Mouse (Mus musculus): ENCODE data around the gene Scgb1b11.
"Not testable (repeated sequence)": the region's sequence is repeated elsewhere in the genome, so short reads cannot be mapped to it uniquely, and the experiment has no call there.

DNA sequence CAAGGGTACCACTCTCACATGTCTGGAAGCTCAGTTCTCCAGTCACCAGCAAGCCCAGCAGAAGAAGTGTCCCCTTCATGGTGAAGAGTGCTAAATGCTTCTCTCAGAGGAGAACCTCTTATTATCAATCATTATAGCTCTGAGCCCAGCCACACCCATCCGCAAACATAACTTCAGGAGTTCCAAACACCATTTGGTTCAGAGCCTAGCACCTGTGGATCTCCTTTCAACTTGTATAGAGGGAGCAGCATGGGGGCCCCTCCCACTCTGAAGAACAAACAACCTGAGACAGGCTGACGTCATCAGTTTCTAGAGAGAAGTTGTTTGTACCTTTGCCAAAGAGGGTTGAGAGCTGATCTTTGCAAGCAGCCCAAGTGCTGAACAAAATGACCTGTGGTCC, 11.6 kb upstream of the Scgb1b11 start, which contains the start of gene Scgb2b11:
- TF ChIP-seq EP300, CTCF (IDR thresholded peaks at IDR 0.05; ENCODE audit: low read depth): not testable (repeated sequence)

Measured in heart, postnatal 0 days (tissue).